Mouse (Mus musculus) duodenum, adult 2 months (tissue): Measurements from ENCODE around the gene Scrg1. TPM values are rescaled to one million over a fixed set of nuclear protein-coding genes. Genes with fewer than 3 reads are reported as not detected.

Source experiments
- polyA plus RNA-seq: library from polyadenylated mRNA; depleted of rRNA; stranded (reverse); fragments of >200 nt; gene quantifications from 2 replicates; pipeline ENCODE4 v1.2.3, GENCODE M21; 2012; ENCODE audit warnings: low replicate concordance; rRNA removed

Scrg1 gene
- polyA plus RNA-seq = not detected in 2 replicates

GRCm38 (mm10) chr8:57455765-57456164 lies at the start of gene Scrg1:
TSS of gene Scrg1 (plus strand) at chr8:57455923.

GRCm38 (mm10) chr8:57487441-57488155 lies 31.9 kb downstream of the Scrg1 start, which contains the start of gene Sap30:
TSS of gene Sap30 (minus strand) at chr8:57487860.

GRCm38 (mm10) chr8:57511316-57512118 lies 55.8 kb downstream of the Scrg1 start, which contains the start of gene Hmgb2:
TSS of gene Hmgb2 (plus strand) at chr8:57511907.

Other genes starting within 250 kb of the Scrg1 start
- gene Hand2, start 134.9 kb upstream of the Scrg1 start, polyA plus RNA-seq = 11.3 and 16.3 TPM in 2 replicates
- gene Sap30, start 31.9 kb downstream of the Scrg1 start, polyA plus RNA-seq = 7.6 and 19.6 TPM in 2 replicates
- 4.9 and 10.1 TPM in 2 replicates for gene Hmgb2, start 56.0 kb downstream of the Scrg1 start, polyA plus RNA-seq
- gene Galnt7, start 197.1 kb downstream of the Scrg1 start, polyA plus RNA-seq = 1.8 and 3.6 TPM in 2 replicates